Mouse (Mus musculus) frontal cortex, postnatal 36 days (tissue): ENCODE results near the gene Syne2.
A peak's percentile ranks its signal among the peaks of the same experiment; 100 is the strongest.

Source experiments
- DNase-seq, 2 experiments: peaks; one replicate each; pipeline ENCODE4 v3.0.0; 2022; ENCODE audit warnings: low spot score in 2 of 2

Syne2 gene

GRCm38 (mm10) chr12:75924852-75925251 is 106.9 kb downstream of the Syne2 start:
- DNase-seq: no peak

GRCm38 (mm10) chr12:75927596-75927995 is 109.7 kb downstream of the Syne2 start:
- no peak for DNase-seq

- no peak for DNase-seq
These were observed 115.6 kb downstream of the Syne2 start for GRCm38 (mm10) chr12:75933561-75933960.

- DNase-seq: peak; percentile 14 to 15
These were observed 133.4 kb downstream of the Syne2 start for GRCm38 (mm10) chr12:75951328-75951727.

GRCm38 (mm10) chr12:75952011-75952410 is 134.1 kb downstream of the Syne2 start:
- no peak for DNase-seq

- DNase-seq: no peak
These were observed 148.7 kb downstream of the Syne2 start for GRCm38 (mm10) chr12:75966441-75967195.

- no peak for DNase-seq
These were observed 161.1 kb downstream of the Syne2 start for GRCm38 (mm10) chr12:75979079-75979478.

- no peak for DNase-seq
These were observed 165.4 kb downstream of the Syne2 start for GRCm38 (mm10) chr12:75983336-75983735.

GRCm38 (mm10) chr12:75992226-75992858 is 174.4 kb downstream of the Syne2 start:
- no peak for DNase-seq

GRCm38 (mm10) chr12:75992946-75993345 is 175.0 kb downstream of the Syne2 start:
- DNase-seq: no peak

- no peak for DNase-seq
These were observed 177.2 kb downstream of the Syne2 start for GRCm38 (mm10) chr12:75995086-75995485.

- no peak for DNase-seq
These were observed 179.6 kb downstream of the Syne2 start for GRCm38 (mm10) chr12:75997547-75997946.

- no peak for DNase-seq
These were observed 180.5 kb downstream of the Syne2 start for GRCm38 (mm10) chr12:75998416-75998815.

GRCm38 (mm10) chr12:76004697-76005249 is 186.8 kb downstream of the Syne2 start:
- DNase-seq: no peak

- no peak for DNase-seq
These were observed 191.1 kb downstream of the Syne2 start for GRCm38 (mm10) chr12:76008991-76009390.

- no peak for DNase-seq
These were observed 194.9 kb downstream of the Syne2 start for GRCm38 (mm10) chr12:76012789-76013188.

- DNase-seq: no peak
These were observed 195.5 kb downstream of the Syne2 start for GRCm38 (mm10) chr12:76013480-76013879.

GRCm38 (mm10) chr12:76015026-76015425 is 197.1 kb downstream of the Syne2 start:
- DNase-seq: no peak

GRCm38 (mm10) chr12:76015489-76015888 is 197.6 kb downstream of the Syne2 start:
- no peak for DNase-seq

- peak; percentile 70 to 78 for DNase-seq
These were observed 198.5 kb downstream of the Syne2 start for GRCm38 (mm10) chr12:76016123-76017101.

- DNase-seq: no peak
These were observed 200.7 kb downstream of the Syne2 start for GRCm38 (mm10) chr12:76018640-76019039.

- DNase-seq: no peak
These were observed 224.4 kb downstream of the Syne2 start for GRCm38 (mm10) chr12:76042301-76042700.
